Mouse (Mus musculus) hindbrain, embryonic 11.5 days (tissue): ENCODE measurements at regions not wholly inside any gene's neighbourhood (a gene's known extent, or its start where the extent isn't known, plus 50 kb on each side); places are given as distances from the start of the nearest gene placed in this dataset.

Source experiments
- ATAC-seq: fragments of 200-750 bp; cut with Nextera tagmentation; 2 replicates; pipeline ENCODE4 v1.8.0; 2017; ENCODE audit warnings: mild to moderate bottlenecking, moderate TSS enrichment, moderate library complexity; ENCODE audit not compliant: low FRiP score
- DNase-seq: peaks from one replicate; pipeline ENCODE4 v3.0.0-alpha.2; 2015; ENCODE audit warnings: low spot score
- H3K27ac ChIP-seq: fragments of 300-500 bp; sonication (generic); 2 replicates; pipeline ENCODE4 v1.5.1; 2014; ENCODE audit warnings: mild to moderate bottlenecking, low read depth, low read length
- H3K27me3 ChIP-seq: fragments of 300-500 bp; sonication (generic); 2 replicates; pipeline ENCODE4 v1.6.1; 2014; ENCODE audit warnings: mild to moderate bottlenecking, low read length, moderate library complexity, mixed read lengths; ENCODE audit not compliant: control insufficient read depth, insufficient read depth
- H3K36me3 ChIP-seq: fragments of 300-500 bp; sonication (generic); 2 replicates; pipeline ENCODE4 v1.6.1; 2014; ENCODE audit warnings: mild to moderate bottlenecking, low read length, moderate library complexity, mixed read lengths; ENCODE audit not compliant: control insufficient read depth, insufficient read depth
- H3K4me1 ChIP-seq: fragments of 300-500 bp; sonication (generic); replicated peaks from 2 replicates; pipeline ENCODE4 v1.6.1; 2014; ENCODE audit warnings: low read length, mixed read lengths; ENCODE audit not compliant: control insufficient read depth, insufficient read depth
- H3K4me2 ChIP-seq: fragments of 300-500 bp; sonication (generic); replicated peaks from 2 replicates; pipeline ENCODE4 v1.6.1; 2014; ENCODE audit warnings: mild to moderate bottlenecking, low read depth, low read length
- H3K4me3 ChIP-seq: fragments of 300-500 bp; sonication (generic); 2 replicates; pipeline ENCODE4 v1.5.1; 2014; ENCODE audit warnings: low read depth, low read length
- H3K9ac ChIP-seq: fragments of 300-500 bp; sonication (generic); 2 replicates; pipeline ENCODE4 v1.6.1; 2014; ENCODE audit warnings: low read depth, low read length
- H3K9me3 ChIP-seq: fragments of 300-500 bp; sonication (generic); 2 replicates; pipeline ENCODE4 v1.6.1; 2016; ENCODE audit warnings: low read length; ENCODE audit not compliant: control insufficient read depth
- WGBS: fragments of 180-500 bp; shearing (Covaris S2); extraction: QIAGEN DNeasy Blood & Tissue Kit; methylation state at CpG from one replicate; pipeline ENCODE4 v1.1.7; 2014; 5-methylcytosine and 5-hydroxymethylcytosine counted together

DNA sequence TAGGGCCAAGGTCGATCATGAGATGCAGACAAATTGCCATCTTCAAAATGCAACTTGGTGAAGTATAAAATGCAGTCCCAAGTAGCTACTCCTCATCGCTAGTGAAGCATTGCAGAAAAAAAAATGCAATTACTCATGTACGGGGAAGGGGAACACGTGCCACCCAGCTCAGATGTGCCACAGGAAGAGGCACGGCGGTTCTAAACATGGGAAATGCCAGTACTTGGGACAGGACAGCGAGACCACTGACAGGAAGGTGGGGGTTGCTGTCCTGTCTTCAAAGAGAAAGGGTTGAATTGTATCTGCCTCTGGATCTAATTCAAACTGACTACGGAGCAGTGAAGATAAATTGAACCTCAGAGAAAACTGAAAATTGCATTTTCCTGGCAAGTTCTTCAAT is 104.6 kb upstream of the Ankrd1 start:
- no peak overlapping the region for H3K4me3 ChIP-seq
- H3K4me2 ChIP-seq = no peak overlapping the region
- H3K36me3 ChIP-seq = no peaks in the 10 kb centered on the region
- WGBS = 68% methylated on average over 8 of the region's 8 CpGs
- H3K27ac ChIP-seq = no peak overlapping the region
- H3K4me1 ChIP-seq = no peaks in the 10 kb centered on the region
- DNase-seq = no peak
- no peak overlapping the region for H3K9ac ChIP-seq
- ATAC-seq = no peak
- H3K9me3 ChIP-seq = no peaks in the 10 kb centered on the region
- no peaks in the 10 kb centered on the region for H3K27me3 ChIP-seq

DNA sequence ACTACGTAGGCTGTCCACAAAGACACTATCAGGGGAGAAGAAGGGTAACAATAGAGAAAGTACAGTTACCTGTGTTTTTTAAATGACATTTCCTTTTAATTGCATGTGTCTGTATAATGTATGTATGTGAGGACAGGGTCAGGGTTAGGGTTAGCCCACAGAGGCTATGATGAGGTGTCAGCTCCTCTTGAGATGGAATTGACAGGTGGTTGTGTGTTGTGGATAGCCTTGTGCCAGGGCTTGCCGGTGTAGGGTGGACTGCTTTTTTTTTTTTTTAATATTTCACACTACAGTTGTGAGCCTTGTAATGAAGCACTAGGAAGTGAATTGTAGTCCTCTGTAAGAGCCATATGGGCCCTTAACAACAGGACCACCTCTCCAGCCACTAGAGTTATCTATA is 105.7 kb upstream of the Ankrd1 start:
- Histone ChIP-seq H3K27me3 (no peaks in the 10 kb centered on the region), H3K9ac (no peak overlapping the region), H3K4me3 (no peak overlapping the region), H3K36me3 (no peaks in the 10 kb centered on the region), H3K4me2 (no peak overlapping the region), H3K4me1 (no peaks in the 10 kb centered on the region), H3K9me3 (no peaks in the 10 kb centered on the region), H3K27ac (no peak overlapping the region)
- DNase-seq (no peak), ATAC-seq (no peak)
- WGBS = 91% methylated on average over 2 of the region's 2 CpGs

DNA sequence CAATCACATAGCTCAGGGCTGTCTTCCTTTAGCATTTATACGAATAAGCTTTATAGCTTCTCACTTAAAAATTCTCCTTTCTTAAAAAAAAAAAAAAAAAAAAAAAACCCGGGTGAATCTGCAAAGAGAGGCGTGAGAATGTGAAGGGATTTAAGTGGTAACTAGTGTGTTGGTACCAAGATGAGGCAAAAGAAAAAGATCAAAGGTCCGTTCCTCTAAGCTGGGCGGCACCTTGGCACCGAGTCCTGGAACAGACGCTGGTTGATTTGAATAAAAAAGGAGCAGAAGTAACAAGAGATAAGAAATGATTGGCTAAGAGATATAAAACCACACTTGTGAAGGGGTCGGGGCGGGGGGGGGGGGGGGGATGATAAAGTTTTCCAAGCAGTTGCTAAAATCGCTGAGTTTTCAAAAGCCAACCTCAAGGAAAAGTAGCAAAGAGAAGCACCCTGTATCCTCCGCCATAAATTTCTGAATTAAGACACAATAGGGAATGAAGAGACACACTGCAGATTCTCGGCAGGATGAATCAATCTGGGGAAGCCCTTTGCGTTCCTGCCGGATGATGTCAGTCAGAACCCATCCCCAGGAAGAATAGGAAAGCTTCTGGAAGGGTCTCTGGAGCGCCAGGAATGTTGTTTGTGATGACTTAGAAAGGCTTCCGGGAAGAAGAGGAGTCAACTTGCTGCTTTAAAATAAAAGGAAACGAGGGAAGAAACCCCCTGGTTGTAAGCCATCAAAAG is 107.7 kb upstream of the Ankrd1 start:
- no peak overlapping the region for H3K27ac ChIP-seq
- WGBS = 33% methylated on average over 16 of the region's 17 CpGs
- H3K27me3 ChIP-seq = no peaks in the 10 kb centered on the region
- no peak overlapping the region for H3K4me2 ChIP-seq
- no peak overlapping the region for H3K9ac ChIP-seq
- H3K9me3 ChIP-seq = no peaks in the 10 kb centered on the region
- DNase-seq (no peak), ATAC-seq (no peak)
- no peaks in the 10 kb centered on the region for H3K4me1 ChIP-seq
- no peak overlapping the region for H3K4me3 ChIP-seq
- H3K36me3 ChIP-seq = no peaks in the 10 kb centered on the region

DNA sequence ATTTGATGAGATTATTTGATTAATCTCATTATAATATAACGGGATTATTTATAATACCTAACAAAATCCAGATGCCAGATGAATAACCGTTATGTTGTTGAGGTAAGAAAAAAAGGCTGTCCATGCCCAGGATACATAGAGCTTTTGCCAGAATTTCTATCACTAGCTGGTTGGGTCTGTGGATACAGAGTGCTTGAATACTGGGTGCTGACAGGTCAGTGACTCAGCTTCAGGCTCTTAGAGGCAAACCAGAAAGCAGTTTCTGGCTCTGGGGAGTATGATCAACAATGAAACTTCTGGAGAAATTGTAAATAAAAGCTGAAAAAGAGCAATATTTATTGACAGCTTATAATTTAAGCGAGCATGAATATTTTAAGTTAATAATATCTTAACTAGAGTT is 109.4 kb upstream of the Ankrd1 start:
- Histone ChIP-seq H3K27me3 (no peaks in the 10 kb centered on the region), H3K27ac (no peak overlapping the region), H3K4me1 (no peaks in the 10 kb centered on the region), H3K4me2 (no peak overlapping the region), H3K4me3 (no peak overlapping the region), H3K36me3 (no peaks in the 10 kb centered on the region), H3K9me3 (no peaks in the 10 kb centered on the region), H3K9ac (no peak overlapping the region)
- WGBS = 95% methylated on average over 3 of the region's 3 CpGs
- ATAC-seq (no peak), DNase-seq (no peak)

DNA sequence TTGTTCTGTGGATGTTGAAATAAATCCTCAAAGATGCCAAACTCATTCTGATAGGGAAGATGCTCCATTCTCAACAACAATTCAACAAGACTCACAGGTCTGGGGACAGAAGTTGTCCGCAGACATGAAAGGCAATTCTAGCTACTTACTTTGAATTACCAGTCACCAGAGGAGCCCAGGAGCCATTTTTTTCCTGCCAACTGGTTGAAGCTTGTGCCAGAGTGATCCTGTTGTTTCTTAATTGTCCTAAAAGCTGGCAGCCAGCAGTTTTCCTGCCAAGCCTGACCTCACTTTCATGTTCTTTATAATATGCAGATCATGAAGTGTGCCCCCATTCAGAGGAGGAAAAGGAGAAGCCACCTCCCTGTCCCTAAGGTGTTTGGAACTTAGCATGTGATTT is 110.0 kb upstream of the Ankrd1 start:
- ATAC-seq = no peak
- H3K4me1 ChIP-seq = no peaks in the 10 kb centered on the region
- H3K4me2 ChIP-seq = no peak overlapping the region
- H3K36me3 ChIP-seq = no peaks in the 10 kb centered on the region
- H3K4me3 ChIP-seq = no peak overlapping the region
- no peak for DNase-seq
- no peak overlapping the region for H3K9ac ChIP-seq
- H3K27ac ChIP-seq = no peak overlapping the region
- 89% methylated on average over 1 of the region's 1 CpGs for WGBS
- no peaks in the 10 kb centered on the region for H3K9me3 ChIP-seq
- H3K27me3 ChIP-seq = no peaks in the 10 kb centered on the region

DNA sequence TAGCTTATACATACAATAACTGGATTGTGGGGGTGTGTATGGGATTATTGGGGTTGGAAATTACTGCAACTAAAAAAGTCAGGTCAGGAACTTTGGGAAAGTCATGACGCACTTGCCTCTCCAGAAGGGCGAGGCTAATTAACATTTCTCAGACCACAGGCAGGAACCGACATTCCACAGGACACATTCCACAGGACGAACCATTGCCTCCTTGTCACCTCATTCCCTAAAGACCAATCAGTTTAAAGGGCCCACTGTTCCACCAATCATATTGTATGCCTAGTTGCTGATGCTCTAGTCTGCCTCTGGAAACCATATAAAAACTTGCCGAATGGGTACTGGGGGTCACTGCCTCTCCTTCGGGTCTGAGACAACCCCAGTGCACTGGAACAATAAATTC is 113.0 kb upstream of the Pcgf5 start:
- Histone ChIP-seq H3K36me3 (no peaks in the 10 kb centered on the region), H3K9ac (no peak overlapping the region), H3K27ac (no peak overlapping the region), H3K9me3 (no peaks in the 10 kb centered on the region), H3K27me3 (no peaks in the 10 kb centered on the region), H3K4me3 (no peak overlapping the region), H3K4me2 (no peak overlapping the region), H3K4me1 (no peaks in the 10 kb centered on the region)
- ATAC-seq (no peak), DNase-seq (no peak)
- 83% methylated on average over 6 of the region's 6 CpGs for WGBS

DNA sequence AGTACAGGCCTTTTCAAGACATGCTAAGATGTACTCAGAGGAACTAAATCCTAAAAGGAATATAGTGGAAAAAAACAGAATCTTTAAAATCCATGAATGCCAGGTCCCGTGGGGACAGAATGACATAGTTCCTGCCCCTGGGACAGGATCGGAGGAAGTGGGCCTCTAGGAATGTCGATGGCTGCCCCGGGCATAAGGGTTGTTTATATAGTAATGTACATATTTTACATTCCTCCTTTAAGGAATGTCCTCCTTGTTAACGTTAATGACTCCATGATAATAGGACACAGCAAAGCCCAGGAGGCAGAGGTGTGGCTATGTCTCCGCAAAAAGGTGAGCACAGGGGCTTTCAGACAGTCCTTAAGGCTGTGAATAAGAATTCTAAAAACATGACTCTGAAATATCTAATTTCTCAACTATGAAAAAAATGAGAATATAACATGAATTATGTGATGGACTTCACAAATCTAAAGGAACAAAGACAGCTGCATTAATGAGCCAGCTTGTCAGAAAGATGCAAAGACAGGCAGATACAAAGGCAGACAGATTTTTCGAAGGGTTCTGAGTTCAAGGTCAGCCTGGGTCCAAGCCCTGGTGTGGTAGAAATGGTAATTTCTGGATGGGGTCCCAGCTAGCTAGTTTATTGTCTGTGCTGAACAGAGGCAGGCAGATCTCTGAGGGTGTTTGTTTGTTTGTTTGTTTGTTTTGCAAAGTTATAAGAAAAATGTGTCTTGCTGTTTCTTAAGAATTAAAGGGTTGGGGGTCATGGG is 111.3 kb upstream of the Pcgf5 start:
- no peak for DNase-seq
- no peak overlapping the region for H3K27ac ChIP-seq

DNA sequence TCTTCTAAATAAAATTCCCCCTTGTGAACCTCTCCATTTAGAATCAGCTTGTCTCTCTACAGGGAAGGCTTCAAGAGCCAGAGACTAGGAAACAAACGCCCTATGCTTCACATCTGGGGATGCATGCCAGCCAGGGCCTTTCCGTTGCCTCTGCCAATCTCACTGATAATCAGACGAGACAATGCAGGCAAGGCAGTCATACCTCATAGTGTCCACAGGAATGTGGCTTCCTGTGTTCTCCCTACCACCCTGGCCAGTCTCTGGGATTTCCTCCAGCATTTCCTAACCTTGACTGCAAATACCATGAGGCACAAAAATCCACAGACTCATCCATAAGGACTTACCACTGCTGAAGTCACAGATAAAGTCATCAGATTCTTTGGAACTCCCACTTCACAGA is 110.4 kb upstream of the Pcgf5 start:
- WGBS = 74% methylated on average over 3 of the region's 3 CpGs
- DNase-seq = no peak
- H3K4me2 ChIP-seq = no peak overlapping the region
- H3K4me1 ChIP-seq = no peaks in the 10 kb centered on the region
- H3K4me3 ChIP-seq = no peak overlapping the region
- no peaks in the 10 kb centered on the region for H3K36me3 ChIP-seq
- no peak overlapping the region for H3K9ac ChIP-seq
- no peak overlapping the region for H3K27ac ChIP-seq
- no peaks in the 10 kb centered on the region for H3K27me3 ChIP-seq
- no peak for ATAC-seq
- H3K9me3 ChIP-seq = no peaks in the 10 kb centered on the region

More for the DNA sequence above, 111.3 kb upstream of the Pcgf5 start:
- H3K4me2 ChIP-seq = no peak overlapping the region
- no peak overlapping the region for H3K4me3 ChIP-seq
- no peak for ATAC-seq
- WGBS = 70% methylated on average over 7 of the region's 7 CpGs
- H3K36me3 ChIP-seq = no peaks in the 10 kb centered on the region
- H3K4me1 ChIP-seq = no peaks in the 10 kb centered on the region
- no peaks in the 10 kb centered on the region for H3K9me3 ChIP-seq
- no peaks in the 10 kb centered on the region for H3K27me3 ChIP-seq
- H3K9ac ChIP-seq = no peak overlapping the region

DNA sequence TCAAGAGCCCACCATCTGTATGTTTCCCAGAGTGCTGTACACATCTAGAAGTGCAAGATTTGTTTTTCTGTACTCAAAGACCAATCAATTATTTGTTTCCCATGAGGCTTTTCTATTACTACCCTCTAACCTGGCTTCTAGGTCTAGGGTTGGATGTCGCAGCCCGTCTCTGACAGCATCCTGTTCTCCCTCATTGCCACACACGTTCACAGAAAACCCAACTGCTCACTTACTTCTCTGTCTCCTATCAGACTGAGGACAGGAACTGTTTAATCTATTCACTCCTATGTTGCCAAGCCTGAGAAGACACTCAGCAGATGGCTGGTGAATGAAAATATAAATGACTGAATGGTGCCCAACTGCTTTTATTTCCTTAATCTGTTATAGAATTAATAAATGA is 109.6 kb upstream of the Pcgf5 start:
- H3K4me2 ChIP-seq = no peak overlapping the region
- H3K4me1 ChIP-seq = no peaks in the 10 kb centered on the region
- H3K4me3 ChIP-seq = no peak overlapping the region
- no peak for DNase-seq
- ATAC-seq = no peak
- H3K9me3 ChIP-seq = no peaks in the 10 kb centered on the region
- H3K27ac ChIP-seq = no peak overlapping the region
- no peaks in the 10 kb centered on the region for H3K36me3 ChIP-seq
- H3K9ac ChIP-seq = no peak overlapping the region
- H3K27me3 ChIP-seq = no peaks in the 10 kb centered on the region
- WGBS = 87% methylated on average over 3 of the region's 3 CpGs
